Mouse (Mus musculus): Measurements from ENCODE around the gene Rab6b.

DNA sequence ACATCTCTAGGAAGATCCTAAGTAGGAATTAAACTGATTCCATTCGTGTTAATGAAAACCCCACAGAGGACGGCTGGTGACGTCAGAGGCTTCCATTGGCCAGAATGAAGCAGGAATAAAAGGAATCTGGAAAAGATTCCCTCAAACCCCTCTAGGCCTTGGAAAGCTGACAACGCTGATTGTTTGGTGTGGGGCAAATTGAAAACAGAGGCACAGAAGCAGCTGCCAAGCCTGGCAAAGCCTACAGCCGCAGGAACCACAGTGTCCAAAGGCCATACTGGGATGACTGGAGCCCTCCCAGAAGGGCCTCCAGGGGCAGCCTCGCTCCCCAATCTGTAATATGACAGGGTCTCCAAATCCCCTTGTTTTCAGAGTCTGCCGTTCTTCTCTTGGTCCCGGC, 44.7 kb upstream of the Rab6b start:
- TF ChIP-seq RCOR1 (conservative IDR thresholded peaks at IDR 0.05; ENCODE audit: low read depth, low read length) (no peak), POLR2A (IDR thresholded peaks at IDR 0.05; ENCODE audit: low read depth, low read length) (no peak), CTCF (conservative IDR thresholded peaks at IDR 0.05 in 1 of 2, IDR thresholded peaks at IDR 0.05 in 1 of 2; ENCODE audit: low read depth in 2 of 2, low read length in 2 of 2) (no peak), EP300 (IDR thresholded peaks at IDR 0.05; ENCODE audit: low read length) (no peak), KAT2A (IDR thresholded peaks at IDR 0.05; ENCODE audit: insufficient replicate concordance, low read length) (no peak)

All from CH12.LX (cell line).